Mouse (Mus musculus) small intestine, adult 2 months (tissue): ENCODE measurements around the gene Nobox. TPM values are rescaled to one million over a fixed set of nuclear protein-coding genes. Genes with fewer than 3 reads are reported as not detected.
A peak's percentile ranks its signal among the peaks of the same experiment; 100 is the strongest.

Experiments
- H3K27ac ChIP-seq: fragments of 200-500 bp; 2 replicates; pipeline ENCODE4 v1.5.1; 2012; ENCODE audit warnings: low read depth, low read length, control low read depth, inconsistent platforms; ENCODE audit not compliant: insufficient read depth
- H3K27me3 ChIP-seq: fragments of 200-500 bp; 2 replicates; pipeline ENCODE4 v1.6.1; 2012; ENCODE audit warnings: mild to moderate bottlenecking, moderate library complexity, low read length, inconsistent platforms; ENCODE audit not compliant: control insufficient read depth, insufficient read depth
- H3K36me3 ChIP-seq: fragments of 200-500 bp; 2 replicates; pipeline ENCODE4 v1.6.1; 2012; ENCODE audit warnings: mild to moderate bottlenecking, low read length, control low read depth, inconsistent platforms; ENCODE audit not compliant: control insufficient read depth, insufficient read depth
- H3K4me1 ChIP-seq: fragments of 200-500 bp; 2 replicates; pipeline ENCODE4 v1.6.1; 2012; ENCODE audit warnings: low read length, inconsistent platforms, mixed read lengths; ENCODE audit not compliant: control insufficient read depth, insufficient read depth, insufficient read length
- H3K4me3 ChIP-seq: fragments of 200-500 bp; 2 replicates; pipeline ENCODE4 v1.5.1; 2012; ENCODE audit warnings: low read depth, mild to moderate bottlenecking, control low read depth, inconsistent platforms, low read length, moderate library complexity
- CTCF ChIP-seq: fragments of 200-500 bp; IDR thresholded peaks from 2 replicates; pipeline ENCODE4 v1.5.1; 2012; ENCODE audit warnings: low read depth, mild to moderate bottlenecking, control low read depth, inconsistent platforms, low read length, moderate library complexity, mixed read lengths; ENCODE audit not compliant: insufficient replicate concordance, insufficient read length; ENCODE audit errors: extremely low read depth
- POLR2A ChIP-seq: fragments of 200-500 bp; IDR thresholded peaks from 2 replicates; pipeline ENCODE4 v1.6.1; 2012; ENCODE audit warnings: low read depth, mild to moderate bottlenecking, control low read depth, inconsistent platforms, low read length, moderate library complexity
- WGBS: fragments of 180-500 bp; shearing (Covaris S2); methylation state at CpG from one replicate; pipeline ENCODE4 v1.1.7; 2018; 5-methylcytosine and 5-hydroxymethylcytosine counted together
- polyA plus RNA-seq: library from polyadenylated mRNA; depleted of rRNA; stranded (reverse); fragments of >200 nt; gene quantifications from 2 replicates; pipeline ENCODE4 v1.2.3, GENCODE M21; 2012; rRNA removed

Nobox gene
- polyA plus RNA-seq, 1 experiment: not detected

DNA sequence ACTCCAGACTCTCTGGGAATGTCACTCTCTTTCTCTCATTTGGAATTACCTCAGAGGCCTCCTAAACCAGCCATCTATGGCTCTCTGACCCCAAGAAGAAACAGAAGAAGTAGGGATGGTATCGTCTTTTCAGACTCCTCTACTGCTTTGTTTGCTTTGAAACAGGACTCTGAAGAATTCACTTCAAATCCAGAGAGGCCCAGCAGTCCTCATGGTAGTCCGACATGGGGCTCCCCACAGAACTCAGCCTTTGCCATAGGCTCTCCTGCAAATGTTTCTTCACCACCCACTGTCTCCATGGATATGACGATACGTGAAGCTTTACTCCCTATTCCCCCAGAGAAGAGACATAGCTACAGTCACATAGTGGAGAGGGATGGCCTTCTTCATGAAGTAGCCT lies 35.2 kb downstream of the Nobox start:
- H3K4me1 ChIP-seq: peaks cover 6% of the 10 kb centered on the region; the same call in 1 of the 2 replicates
- no peaks in the 10 kb centered on the region for H3K27me3 ChIP-seq
- WGBS: 89% methylated on average over 4 of the region's 4 CpGs
- peaks cover 52% of the 10 kb centered on the region for H3K36me3 ChIP-seq
- H3K4me3 ChIP-seq: no peak overlapping the region
- no peak for TF ChIP-seq POLR2A
- no peak for TF ChIP-seq CTCF
- no peak overlapping the region for H3K27ac ChIP-seq

DNA sequence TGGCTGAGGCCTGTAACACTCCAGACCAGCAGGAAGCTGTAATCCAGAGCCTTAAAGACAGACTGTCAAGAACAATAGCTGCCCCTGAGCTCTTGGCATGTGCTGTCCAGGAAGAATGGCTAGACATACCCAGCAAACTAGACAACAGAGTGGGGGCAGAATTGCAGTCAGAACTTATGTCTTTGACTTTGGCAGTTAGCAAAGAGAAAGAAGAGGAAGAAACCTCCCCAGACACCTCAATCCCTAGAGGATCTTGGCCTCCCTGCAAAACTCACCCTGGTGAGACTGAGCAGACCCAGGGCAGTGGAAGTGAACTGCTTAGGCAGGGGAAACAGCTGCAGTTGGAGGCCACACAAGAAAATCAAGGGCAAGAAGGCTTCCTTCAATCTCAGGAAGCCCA lies 36.8 kb downstream of the Nobox start:
- peaks cover 6% of the 10 kb centered on the region; the same call in 1 of the 2 replicates for H3K4me1 ChIP-seq
- no peak overlapping the region for H3K4me3 ChIP-seq
- no peaks in the 10 kb centered on the region for H3K27me3 ChIP-seq
- H3K36me3 ChIP-seq: peaks cover 46% of the 10 kb centered on the region
- H3K27ac ChIP-seq: no peak overlapping the region
- TF ChIP-seq POLR2A (no peak), CTCF (no peak)

DNA sequence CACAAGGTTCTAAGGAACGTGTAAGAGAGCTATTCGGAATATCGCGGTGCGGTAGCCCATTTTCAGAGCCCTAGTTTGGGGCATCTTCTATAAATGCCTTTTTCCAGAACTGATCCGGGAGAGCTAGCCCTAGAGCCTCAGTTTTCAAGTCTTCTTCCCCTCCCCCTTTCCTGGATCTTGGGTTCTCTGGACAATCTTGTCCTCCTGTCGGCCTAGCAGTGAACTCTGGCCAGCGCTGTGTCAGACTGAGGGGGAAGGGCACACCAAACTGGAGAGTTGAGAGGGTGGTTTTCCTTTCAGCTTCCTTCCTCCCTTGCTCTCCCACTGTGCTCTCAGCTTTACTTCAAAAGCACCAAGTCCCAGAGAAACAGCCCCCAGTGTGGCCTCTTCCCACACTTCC lies 43.0 kb downstream of the Nobox start:
- Histone ChIP-seq H3K4me1 (peaks cover 10% of the 10 kb centered on the region; the same call in 1 of the 2 replicates), H3K27ac (peak overlapping the region; percentile 81), H3K36me3 (no peaks in the 10 kb centered on the region), H3K27me3 (no peaks in the 10 kb centered on the region), H3K4me3 (peak overlapping the region; percentile 85)
- TF ChIP-seq POLR2A: no peak
- TF ChIP-seq CTCF: peak; percentile 38; the same call in 1 of the 2 replicates
- 3% methylated on average over 8 of the region's 8 CpGs for WGBS

DNA sequence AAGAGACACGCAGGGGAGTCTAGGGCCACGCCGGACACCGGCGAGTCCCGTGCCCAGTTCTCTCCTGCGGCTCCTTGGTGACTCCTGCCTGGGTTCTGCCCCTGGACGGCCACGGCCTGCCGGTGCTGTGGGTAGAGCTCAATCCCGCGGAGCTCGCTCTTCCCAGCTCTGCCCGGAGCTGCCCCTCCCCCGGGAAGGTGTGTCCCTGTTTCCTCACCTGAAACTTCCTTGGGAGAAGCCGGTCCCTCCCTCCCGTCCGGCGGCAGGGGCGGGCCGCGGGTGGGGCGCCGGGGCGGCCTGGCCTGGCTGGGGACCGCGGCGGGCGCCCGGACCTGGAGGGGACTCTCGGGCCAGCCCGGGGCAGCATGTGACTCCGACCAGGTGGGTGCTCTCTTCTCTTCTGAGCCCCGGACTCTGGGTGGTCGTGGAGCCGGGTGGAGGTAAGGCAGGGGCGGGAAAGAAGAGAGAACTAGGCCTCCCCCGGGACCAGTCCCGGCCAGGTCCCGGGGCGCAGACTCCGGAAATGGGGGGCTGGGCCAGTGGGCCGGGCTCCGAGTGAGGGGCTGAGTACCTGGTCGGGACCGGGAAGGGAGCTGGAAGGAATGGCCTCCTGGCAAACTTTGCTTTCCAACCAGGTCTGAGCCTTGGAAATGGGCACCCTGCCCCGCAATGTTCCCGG lies 43.9 kb downstream of the Nobox start, which contains the start of gene Arhgef5:
Gene Arhgef5, plus strand, starts transcription at position 220 of the 679 bp plus-strand sequence.
- TF ChIP-seq CTCF (no peak), POLR2A (peak; percentile 83)
- 1% methylated on average over 48 of the region's 48 CpGs for WGBS
- H3K27me3 ChIP-seq: no peaks in the 10 kb centered on the region

DNA sequence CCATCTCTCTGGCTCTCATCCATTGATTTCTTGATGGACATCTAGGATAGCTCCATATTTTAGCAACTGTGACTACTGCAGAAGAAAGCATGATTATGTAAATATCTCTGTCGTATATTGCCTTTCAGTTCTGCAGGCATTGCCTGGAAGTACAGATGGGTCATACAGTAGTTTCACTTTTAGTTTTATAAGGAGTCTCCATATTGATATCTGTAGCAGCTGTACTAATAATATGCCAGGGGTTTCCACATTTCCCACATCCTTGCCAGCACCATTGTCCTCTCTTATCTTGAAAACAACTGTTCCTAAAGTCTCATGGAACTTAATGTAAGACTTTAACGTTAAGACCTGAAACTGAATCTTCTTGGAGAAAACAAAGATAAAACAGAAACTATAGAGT lies 48.6 kb downstream of the Nobox start:
- no peaks in the 10 kb centered on the region for H3K27me3 ChIP-seq
- no peaks in the 10 kb centered on the region for H3K36me3 ChIP-seq
- no peaks in the 10 kb centered on the region for H3K4me1 ChIP-seq
- 9% methylated on average over 2 of the region's 2 CpGs for WGBS
- H3K4me3 ChIP-seq: no peak overlapping the region
- TF ChIP-seq CTCF (no peak), POLR2A (no peak)
- H3K27ac ChIP-seq: no peak overlapping the region

More for the DNA sequence above, 43.9 kb downstream of the Nobox start, which contains the start of gene Arhgef5:
- peaks cover 6% of the 10 kb centered on the region; the same call in 1 of the 2 replicates for H3K4me1 ChIP-seq
- H3K4me3 ChIP-seq: peak within 1 kb of the TSS; percentile 85
- H3K27ac ChIP-seq: peak within 1 kb of the TSS; percentile 81
- H3K36me3 ChIP-seq: no peaks in the 10 kb centered on the region

DNA sequence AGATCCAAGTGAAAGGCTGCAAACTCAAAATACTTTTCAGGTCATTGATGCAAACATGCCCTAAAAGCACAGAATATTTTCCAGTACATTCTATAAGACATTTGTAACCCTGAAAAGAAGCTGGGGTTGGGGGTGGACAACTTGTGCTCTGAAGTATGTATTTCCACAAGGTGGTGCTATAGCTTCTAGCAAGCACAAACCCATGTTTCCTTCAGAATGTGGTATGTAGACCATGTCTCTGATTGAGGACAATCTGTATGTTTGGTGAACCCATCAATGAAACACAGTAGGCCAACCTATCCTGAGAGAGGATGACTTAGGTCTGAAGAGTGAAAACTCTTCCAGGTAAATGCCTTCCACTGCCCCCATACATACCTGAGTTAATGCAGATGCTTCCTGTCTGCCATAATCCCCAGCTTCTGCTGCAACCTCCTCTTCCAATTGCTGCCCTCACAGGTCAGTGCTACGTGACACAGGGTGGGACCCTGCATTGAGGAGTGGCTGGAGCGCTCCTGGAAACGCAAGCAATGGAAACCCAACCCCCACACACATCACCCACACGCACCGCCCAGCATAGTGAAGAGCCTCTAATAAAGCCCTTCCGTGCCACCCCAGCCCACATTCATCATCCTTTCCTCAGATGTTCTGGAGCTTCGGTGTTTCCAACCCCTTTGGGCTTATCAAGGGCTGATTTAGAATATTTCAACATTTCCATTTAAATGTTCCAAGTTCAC lies 55.0 kb downstream of the Nobox start:
- no peak for TF ChIP-seq POLR2A
- TF ChIP-seq CTCF: no peak
- no peak overlapping the region for H3K27ac ChIP-seq
- 61% methylated on average over 7 of the region's 7 CpGs for WGBS
- H3K27me3 ChIP-seq: no peaks in the 10 kb centered on the region
- H3K4me1 ChIP-seq: no peaks in the 10 kb centered on the region
- no peaks in the 10 kb centered on the region for H3K36me3 ChIP-seq
- H3K4me3 ChIP-seq: no peak overlapping the region

Other genes with a start within 250 kb of the Nobox start
- gene Olfr441, start 203.2 kb downstream of the Nobox start, polyA plus RNA-seq: not detected in 2 replicates
- gene Olfr237-ps1, start 163.0 kb downstream of the Nobox start, polyA plus RNA-seq: not detected in 2 replicates
- not detected in 2 replicates for gene Olfr437, start 146.3 kb downstream of the Nobox start, polyA plus RNA-seq
- gene Olfr13, start 137.4 kb downstream of the Nobox start, polyA plus RNA-seq: not detected in 2 replicates
- not detected in 2 replicates for gene Olfr435, start 112.4 kb downstream of the Nobox start, polyA plus RNA-seq
- not detected in 2 replicates for gene Olfr434, start 96.5 kb downstream of the Nobox start, polyA plus RNA-seq
- gene Olfr47, start 78.0 kb downstream of the Nobox start, polyA plus RNA-seq: not detected in 2 replicates
- 19.6 and 47.1 TPM in 2 replicates for gene Arhgef5, start 44.0 kb downstream of the Nobox start, polyA plus RNA-seq